Mouse (Mus musculus) lung, postnatal 25 days (tissue): Measurements from ENCODE around the gene Olfr1040.

Experiments used
- DNase-seq: peaks from one replicate; pipeline ENCODE4 v3.0.0; 2022; ENCODE audit warnings: low spot score

Gene Olfr1040

GRCm38 (mm10) chr2:86146632-86147031 lies at the start of gene Olfr1040:
Gene Olfr1040, minus strand, starts transcription at chr2:86146732.
- no peak for DNase-seq

- no peak for DNase-seq
These were observed 49.3 kb upstream of the Olfr1040 start for GRCm38 (mm10) chr2:86195863-86196262.

- DNase-seq, result no peak
These were observed 39.1 kb upstream of the Olfr1040 start, which contains the start of gene Olfr52 for GRCm38 (mm10) chr2:86185583-86185982. Gene Olfr52, minus strand, starts transcription at chr2:86185683.

GRCm38 (mm10) chr2:86179950-86180349 lies 33.4 kb upstream of the Olfr1040 start:
- DNase-seq, result no peak

GRCm38 (mm10) chr2:86177720-86178119 lies 31.2 kb upstream of the Olfr1040 start, which contains the start of gene Olfr1044:
Gene Olfr1044, minus strand, starts transcription at chr2:86177820.
- DNase-seq, result no peak

GRCm38 (mm10) chr2:86175422-86175821 lies 28.9 kb upstream of the Olfr1040 start:
- peak; percentile 1 for DNase-seq

- no peak for DNase-seq
These were observed 20.9 kb upstream of the Olfr1040 start, which contains the start of gene Olfr1043 for GRCm38 (mm10) chr2:86167422-86167821. Gene Olfr1043, minus strand, starts transcription at chr2:86167522.

- DNase-seq, result no peak
These were observed 15.2 kb upstream of the Olfr1040 start, which contains the start of gene Olfr1042 for GRCm38 (mm10) chr2:86161738-86162137. Gene Olfr1042, minus strand, starts transcription at chr2:86161838.

- no peak for DNase-seq
These were observed 10.7 kb downstream of the Olfr1040 start, which contains the start of gene Olfr1039 for GRCm38 (mm10) chr2:86135828-86136227. Gene Olfr1039, minus strand, starts transcription at chr2:86135928.
